Mouse (Mus musculus): Measurements from ENCODE around the gene AC129217.1.
"Not testable (repeated sequence)": the region's sequence is repeated elsewhere in the genome, so short reads cannot be mapped to it uniquely, and the experiment has no call there.

AC129217.1 gene

GRCm38 (mm10) chr19:8830664-8831063 lies 1.1 kb downstream of the AC129217.1 start:
- no peak for DNase-seq

GRCm38 (mm10) chr19:8831262-8831661 lies 1.7 kb downstream of the AC129217.1 start:
- no peak for DNase-seq

- no peak for DNase-seq
Measured at GRCm38 (mm10) chr19:8832971-8833370, 3.4 kb downstream of the AC129217.1 start.

DNA sequence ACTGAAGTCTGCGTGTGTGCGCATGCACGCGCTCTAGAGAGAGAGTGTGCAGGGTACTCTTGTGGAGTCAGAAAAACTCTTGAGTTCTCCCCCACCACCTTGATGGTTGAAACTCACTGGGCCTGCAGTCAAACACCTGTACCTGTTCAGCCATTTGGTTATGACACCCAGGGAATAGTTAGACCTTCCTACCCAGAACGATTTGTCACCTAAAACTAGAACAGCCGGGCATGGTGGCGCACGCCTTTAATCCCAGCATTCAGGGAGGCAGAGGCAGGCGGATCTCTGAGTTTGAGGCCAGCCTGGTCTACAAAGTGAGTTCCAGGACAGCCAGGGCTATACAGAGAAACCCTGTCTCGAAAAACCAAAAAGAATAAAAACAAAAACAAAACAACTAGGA lies 6.8 kb downstream of the AC129217.1 start:
- DNase-seq: not testable (repeated sequence)

- peak; percentile 90 to 93 for DNase-seq
Measured at GRCm38 (mm10) chr19:8837251-8837791, 7.7 kb downstream of the AC129217.1 start, which contains the start of gene Bscl2. Gene Bscl2 (plus strand): TSS chr19:8837467.

DNA sequence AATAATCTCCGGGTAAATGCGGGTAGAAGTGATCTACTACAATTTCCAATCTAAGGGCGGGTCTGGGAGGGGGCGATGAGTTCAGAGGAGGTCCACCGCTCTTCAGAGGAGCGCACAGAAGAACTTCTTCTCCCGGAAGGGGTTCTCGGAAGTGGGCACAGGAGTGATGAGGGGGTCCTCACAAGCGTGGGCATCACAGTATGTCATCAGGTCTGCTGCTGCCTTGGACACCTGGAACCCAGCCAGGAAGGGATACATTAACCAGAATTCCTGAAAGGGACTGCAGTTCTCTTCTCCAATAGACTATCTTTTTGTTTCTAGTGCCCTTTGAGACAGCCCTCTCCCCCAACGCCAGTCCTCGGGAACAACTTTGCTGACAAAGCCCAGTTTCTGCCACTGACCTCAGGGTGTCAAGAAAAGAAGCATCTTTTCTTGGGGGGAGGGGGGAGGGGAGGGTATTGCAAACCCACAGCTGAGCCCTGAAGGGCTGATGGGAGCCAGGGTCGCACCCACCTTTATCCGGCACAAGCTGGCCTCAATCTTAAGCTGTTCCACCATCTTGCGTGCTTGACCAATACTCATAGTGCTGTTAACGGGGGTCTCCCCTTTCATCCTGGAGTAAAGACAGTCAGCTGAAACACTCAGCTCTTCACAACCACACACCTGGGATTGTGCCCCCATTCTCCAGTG lies 8.6 kb downstream of the AC129217.1 start:
- peak; percentile 60 to 72 for DNase-seq

DNA sequence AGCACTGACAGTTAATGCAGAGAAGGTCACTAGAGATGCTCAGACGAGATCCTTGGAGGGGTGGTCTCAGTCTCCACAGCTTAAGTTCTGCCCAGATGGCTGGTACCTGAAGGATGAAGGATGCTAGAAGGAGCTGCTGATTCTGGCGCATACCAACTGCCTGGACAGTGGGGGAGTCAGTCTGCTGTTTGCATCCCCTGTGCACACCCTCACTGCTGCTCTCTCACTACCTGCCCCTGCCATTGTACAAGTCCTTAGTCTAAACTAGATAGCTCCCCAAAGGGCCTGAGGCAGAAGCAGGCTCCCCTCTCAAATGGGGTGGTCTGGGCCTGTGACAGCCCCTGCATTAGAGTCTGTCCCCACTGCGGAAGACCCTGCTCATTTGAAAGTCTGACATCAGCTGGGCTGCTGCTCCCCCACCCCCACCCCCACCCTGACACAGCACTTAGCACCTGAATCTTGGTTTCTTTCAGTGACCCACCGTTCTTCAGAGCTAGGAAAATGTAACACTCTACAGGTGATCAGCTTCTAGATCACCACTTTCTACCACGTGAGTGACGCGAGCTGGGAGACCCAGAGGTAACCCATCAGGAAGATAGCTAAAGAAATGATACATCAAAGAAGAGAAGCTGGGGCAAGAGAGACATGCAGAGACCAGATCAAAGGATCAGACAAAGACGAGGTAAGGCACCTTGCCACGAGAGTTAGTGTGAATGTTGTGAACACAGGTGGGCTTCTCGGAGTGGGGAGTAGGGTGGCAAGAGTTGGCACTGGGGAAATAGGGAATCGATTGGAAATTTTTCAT lies 9.7 kb downstream of the AC129217.1 start, which contains the start of gene Gng3:
Gene Gng3, minus strand, starts transcription at position 92 of the 805 bp plus-strand sequence.
- peak in 1 of 2 experiments; percentile 46 for DNase-seq

- DNase-seq: peak; percentile 84 to 90
Measured at GRCm38 (mm10) chr19:8839908-8840791, 10.6 kb downstream of the AC129217.1 start.

GRCm38 (mm10) chr19:8841012-8841411 lies 11.4 kb downstream of the AC129217.1 start:
- DNase-seq: no peak

- DNase-seq: no peak
Measured at GRCm38 (mm10) chr19:8842961-8843360, 13.4 kb downstream of the AC129217.1 start.

GRCm38 (mm10) chr19:8844371-8845129 lies 15.0 kb downstream of the AC129217.1 start:
- DNase-seq: peak; percentile 89 to 90

DNA sequence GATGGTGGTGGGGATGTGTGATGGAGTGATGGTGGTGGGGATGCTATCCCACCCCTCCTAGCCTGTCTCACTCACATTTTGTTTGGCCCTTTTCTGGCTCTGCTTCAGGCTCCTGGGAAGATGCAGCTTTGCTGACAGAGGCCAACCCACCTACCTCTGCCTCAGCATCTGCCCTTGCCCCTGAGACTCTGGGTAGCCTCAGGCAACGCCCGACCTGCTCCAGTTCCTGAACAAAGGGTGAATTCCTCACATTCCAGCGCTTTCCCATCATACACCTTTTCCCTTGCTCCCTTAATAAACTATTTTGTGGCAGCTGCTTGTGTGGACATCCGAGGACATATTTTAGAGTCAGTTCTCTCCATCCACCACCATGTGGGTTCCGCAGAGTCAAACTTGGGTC lies 18.8 kb downstream of the AC129217.1 start:
- no peak for DNase-seq

- peak; percentile 45 to 75 for DNase-seq
Measured at GRCm38 (mm10) chr19:8850402-8850901, 20.9 kb downstream of the AC129217.1 start, which contains the start of gene Lrrn4cl. Gene Lrrn4cl (plus strand): TSS chr19:8850768.

DNA sequence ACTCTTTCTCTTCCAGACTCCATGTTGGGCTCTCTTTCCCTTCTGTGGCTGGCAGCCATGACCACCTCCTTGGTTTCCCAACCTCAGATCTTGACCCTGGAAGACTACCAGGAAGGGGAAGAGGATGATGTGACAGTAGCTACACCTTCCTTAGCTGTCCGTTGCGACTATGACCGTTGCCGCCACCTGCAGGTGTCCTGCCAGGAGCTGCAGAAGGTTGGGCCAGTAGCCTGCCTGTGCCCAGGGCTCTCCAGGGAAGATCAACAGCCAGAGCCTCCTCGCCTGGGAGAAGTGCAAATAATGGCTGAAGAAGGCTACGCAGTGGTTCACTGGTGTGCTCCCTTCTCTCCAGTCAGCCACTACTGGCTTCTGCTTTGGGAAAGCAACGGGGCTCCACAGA lies 22.1 kb downstream of the AC129217.1 start:
- DNase-seq: no peak

- no peak for DNase-seq
Measured at GRCm38 (mm10) chr19:8852236-8852928, 22.8 kb downstream of the AC129217.1 start.

DNA sequence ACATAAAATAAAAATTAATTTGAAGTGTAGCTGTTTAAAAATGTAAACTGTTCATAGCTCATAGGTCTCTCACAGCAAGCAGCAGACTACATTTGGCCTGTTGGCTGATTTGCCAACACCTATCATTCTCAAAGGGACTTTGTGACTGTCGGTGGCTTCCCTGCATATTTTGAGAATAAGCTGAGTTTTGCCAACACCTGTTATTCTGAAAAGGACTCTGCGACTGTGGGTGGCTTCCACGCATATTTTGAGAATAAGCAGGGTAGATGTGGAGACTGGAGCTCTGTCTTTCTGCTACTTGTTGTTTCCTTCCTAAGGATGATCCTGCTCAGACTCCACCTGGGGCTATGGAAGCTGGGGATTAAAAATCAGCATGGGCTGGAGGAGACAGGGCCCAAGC lies 23.5 kb downstream of the AC129217.1 start:
- DNase-seq: no peak

- peak; percentile 73 to 81 for DNase-seq
Measured at GRCm38 (mm10) chr19:8857689-8858088, 28.1 kb downstream of the AC129217.1 start.

DNA sequence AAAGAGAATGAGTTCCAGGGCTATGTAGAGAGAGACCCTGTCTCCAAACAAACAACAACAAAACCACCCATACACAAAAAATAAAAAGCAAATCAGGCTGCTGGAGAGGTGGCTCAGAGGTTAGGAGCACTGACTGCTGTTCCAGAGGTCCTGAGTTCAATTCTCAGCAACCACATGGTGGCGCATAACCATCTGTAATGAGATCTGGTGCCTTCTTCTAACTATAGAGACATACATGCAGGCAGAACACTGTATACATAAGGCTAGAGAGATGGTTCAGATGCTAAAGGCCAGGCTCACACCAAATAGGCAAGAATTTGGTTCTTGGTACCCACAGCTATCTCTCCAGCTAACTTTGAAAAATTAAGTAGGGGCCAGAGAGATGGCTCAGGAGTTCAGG lies 29.4 kb downstream of the AC129217.1 start:
- peak in 1 of 2 experiments; percentile 45 for DNase-seq

DNA sequence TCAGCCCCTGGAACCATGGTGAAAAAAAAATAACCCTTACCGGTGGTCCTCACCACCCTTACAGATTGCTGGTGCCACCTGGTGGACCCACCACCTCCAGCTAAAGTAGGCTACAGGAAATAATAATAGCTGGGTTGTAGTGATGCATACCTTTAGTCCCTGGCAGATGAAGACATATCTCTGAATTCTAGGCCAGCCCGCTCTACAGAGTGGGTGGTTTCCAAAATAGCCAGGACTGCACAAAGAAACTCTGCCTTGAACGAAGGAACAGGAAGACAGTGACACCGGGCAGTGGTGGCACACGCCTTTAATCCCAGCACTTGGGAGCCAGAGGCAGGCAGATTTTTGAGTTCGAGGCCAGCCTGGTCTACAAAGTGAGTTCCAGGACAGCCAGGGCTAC lies 34.7 kb downstream of the AC129217.1 start:
- no peak for DNase-seq

DNA sequence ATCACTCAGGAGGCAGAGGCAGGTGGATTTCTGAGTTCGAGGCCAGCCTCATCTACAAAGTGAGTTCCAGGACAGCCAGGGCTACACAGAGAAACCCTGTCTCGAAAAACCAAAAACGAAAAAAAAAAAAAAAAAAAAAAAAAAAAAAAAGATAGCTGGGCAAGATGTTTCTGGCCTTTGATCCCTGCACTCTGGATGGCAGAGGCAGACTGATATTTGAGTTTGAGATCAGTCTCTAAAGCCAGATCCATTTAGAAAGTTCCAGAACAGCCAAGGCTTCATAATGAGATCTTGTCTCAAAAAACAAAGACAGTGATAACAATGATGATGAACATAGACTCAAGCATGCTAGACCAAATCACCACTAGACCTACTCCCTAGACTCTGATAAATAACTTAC lies 40.8 kb downstream of the AC129217.1 start:
- DNase-seq: not testable (repeated sequence)

DNA sequence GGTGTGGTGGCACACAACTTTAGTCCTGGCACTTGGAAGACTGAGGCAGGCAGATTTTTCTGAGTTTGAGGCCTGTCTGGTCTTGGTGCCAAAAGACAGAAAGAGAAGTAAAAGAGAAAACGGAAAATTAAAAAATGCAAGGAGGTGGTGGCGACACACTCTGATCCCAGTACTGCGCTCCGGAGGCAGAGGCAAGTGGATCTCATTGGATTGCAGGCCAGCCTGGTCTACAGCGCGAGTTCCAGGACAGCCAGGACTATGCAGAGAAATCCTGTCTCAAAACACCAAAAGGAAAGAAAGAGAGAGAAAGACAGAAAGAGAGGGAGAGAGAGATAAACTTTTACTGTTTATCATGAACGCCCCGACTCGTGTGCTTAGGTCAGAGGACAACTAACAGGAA lies 41.3 kb downstream of the AC129217.1 start:
- DNase-seq: no peak

Measured in kidney, postnatal 4 days (tissue).